Mouse (Mus musculus): ENCODE data around the gene Gab1. TPM values are rescaled to one million over a fixed set of nuclear protein-coding genes. Genes with fewer than 3 reads are reported as not detected.

Gab1 gene
- polyA plus RNA-seq, 1 experiment from 2014 or later = 7.2 TPM

GRCm38 (mm10) chr8:80868006-80868702 lies 12.2 kb downstream of the Gab1 start:
- ATAC-seq (ENCODE audit: low read depth) = no peak
- peaks cover 8% of the 10 kb centered on the region for H3K36me3 ChIP-seq (ENCODE audit: control insufficient read depth, insufficient read depth)
- H3K4me3 ChIP-seq (ENCODE audit: low read depth, low read length) = peak overlapping the region; percentile 67
- no peaks in the 10 kb centered on the region for H3K9me3 ChIP-seq (replicated peaks; ENCODE audit: control insufficient read depth, low read length)
- H3K4me1 ChIP-seq (ENCODE audit: control insufficient read depth, low read depth, low read length) = peaks cover 59% of the 10 kb centered on the region
- H3K27me3 ChIP-seq (ENCODE audit: control insufficient read depth, insufficient read depth, low read depth, low read length) = no peaks in the 10 kb centered on the region
- peak overlapping the region; percentile 65 for H3K9ac ChIP-seq (ENCODE audit: low read depth, low read length)
- H3K27ac ChIP-seq (ENCODE audit: low read length) = peak overlapping the region; percentile 63
- WGBS (ENCODE audit: insufficient replicate concordance) = 59% methylated on average over 12 of the region's 12 CpGs
- H3K4me2 ChIP-seq (ENCODE audit: low read depth, low read length) = peak overlapping the region; percentile 73

GRCm38 (mm10) chr8:80867598-80867997 lies 12.7 kb downstream of the Gab1 start:
- H3K27ac ChIP-seq (ENCODE audit: low read length) = peak overlapping the region; percentile 63
- H3K4me2 ChIP-seq (ENCODE audit: low read depth, low read length) = peak overlapping the region; percentile 73
- H3K9me3 ChIP-seq (replicated peaks; ENCODE audit: control insufficient read depth, low read length) = no peaks in the 10 kb centered on the region
- WGBS (ENCODE audit: insufficient replicate concordance) = 28% methylated on average over 3 of the region's 3 CpGs
- peak; percentile 49 for ATAC-seq (ENCODE audit: low read depth)
- H3K27me3 ChIP-seq (ENCODE audit: control insufficient read depth, insufficient read depth, low read depth, low read length) = no peaks in the 10 kb centered on the region
- peaks cover 56% of the 10 kb centered on the region for H3K4me1 ChIP-seq (ENCODE audit: control insufficient read depth, low read depth, low read length)
- peak overlapping the region; percentile 67 for H3K4me3 ChIP-seq (ENCODE audit: low read depth, low read length)
- H3K9ac ChIP-seq (ENCODE audit: low read depth, low read length) = peak overlapping the region; percentile 65
- H3K36me3 ChIP-seq (ENCODE audit: control insufficient read depth, insufficient read depth) = peaks cover 8% of the 10 kb centered on the region

- Histone ChIP-seq H3K27ac (ENCODE audit: low read length) (no peak overlapping the region), H3K4me1 (ENCODE audit: control insufficient read depth, low read depth, low read length) (peaks cover 47% of the 10 kb centered on the region), H3K9ac (ENCODE audit: low read depth, low read length) (no peak overlapping the region), H3K36me3 (ENCODE audit: control insufficient read depth, insufficient read depth) (peaks cover 8% of the 10 kb centered on the region), H3K4me3 (ENCODE audit: low read depth, low read length) (no peak overlapping the region), H3K4me2 (ENCODE audit: low read depth, low read length) (no peak overlapping the region), H3K9me3 (replicated peaks; ENCODE audit: control insufficient read depth, low read length) (no peaks in the 10 kb centered on the region), H3K27me3 (ENCODE audit: control insufficient read depth, insufficient read depth, low read depth, low read length) (no peaks in the 10 kb centered on the region)
- WGBS (ENCODE audit: insufficient replicate concordance) = 78% methylated on average over 8 of the region's 8 CpGs
- ATAC-seq (ENCODE audit: low read depth) = no peak
Measured at GRCm38 (mm10) chr8:80865181-80865784, 15.0 kb downstream of the Gab1 start.

- peaks cover 10% of the 10 kb centered on the region for H3K36me3 ChIP-seq (ENCODE audit: control insufficient read depth, insufficient read depth)
- H3K27ac ChIP-seq (ENCODE audit: low read length) = no peak overlapping the region
- no peaks in the 10 kb centered on the region for H3K9me3 ChIP-seq (replicated peaks; ENCODE audit: control insufficient read depth, low read length)
- peaks cover 33% of the 10 kb centered on the region for H3K4me1 ChIP-seq (ENCODE audit: control insufficient read depth, low read depth, low read length)
- WGBS (ENCODE audit: insufficient replicate concordance) = 87% methylated on average over 5 of the region's 5 CpGs
- H3K27me3 ChIP-seq (ENCODE audit: control insufficient read depth, insufficient read depth, low read depth, low read length) = no peaks in the 10 kb centered on the region
- H3K9ac ChIP-seq (ENCODE audit: low read depth, low read length) = no peak overlapping the region
- no peak overlapping the region for H3K4me2 ChIP-seq (ENCODE audit: low read depth, low read length)
- no peak for ATAC-seq (ENCODE audit: low read depth)
- no peak overlapping the region for H3K4me3 ChIP-seq (ENCODE audit: low read depth, low read length)
Measured at GRCm38 (mm10) chr8:80863393-80863792, 16.9 kb downstream of the Gab1 start.

GRCm38 (mm10) chr8:80859180-80859775 lies 21.0 kb downstream of the Gab1 start:
- Histone ChIP-seq H3K4me2 (ENCODE audit: low read depth, low read length) (no peak overlapping the region), H3K36me3 (ENCODE audit: control insufficient read depth, insufficient read depth) (0 out of 2 replicates have a peak, but pooled peaks cover 3% of the 10 kb centered on the region), H3K9ac (ENCODE audit: low read depth, low read length) (no peak overlapping the region), H3K9me3 (replicated peaks; ENCODE audit: control insufficient read depth, low read length) (no peaks in the 10 kb centered on the region), H3K4me3 (ENCODE audit: low read depth, low read length) (no peak overlapping the region), H3K27ac (ENCODE audit: low read length) (no peak overlapping the region), H3K27me3 (ENCODE audit: control insufficient read depth, insufficient read depth, low read depth, low read length) (no peaks in the 10 kb centered on the region), H3K4me1 (ENCODE audit: control insufficient read depth, low read depth, low read length) (peaks cover 2% of the 10 kb centered on the region; the same call in 1 of the 2 replicates)
- ATAC-seq (ENCODE audit: low read depth) = no peak
- WGBS (ENCODE audit: insufficient replicate concordance) = 93% methylated on average over 26 of the region's 26 CpGs

- H3K4me2 ChIP-seq (ENCODE audit: low read depth, low read length) = no peak overlapping the region
- no peaks in the 10 kb centered on the region for H3K9me3 ChIP-seq (replicated peaks; ENCODE audit: control insufficient read depth, low read length)
- 0 out of 2 replicates have a peak, but pooled peaks cover 3% of the 10 kb centered on the region for H3K36me3 ChIP-seq (ENCODE audit: control insufficient read depth, insufficient read depth)
- peaks cover 11% of the 10 kb centered on the region for H3K4me1 ChIP-seq (ENCODE audit: control insufficient read depth, low read depth, low read length)
- no peak overlapping the region for H3K27ac ChIP-seq (ENCODE audit: low read length)
- 78% methylated on average over 12 of the region's 12 CpGs for WGBS (ENCODE audit: insufficient replicate concordance)
- no peaks in the 10 kb centered on the region for H3K27me3 ChIP-seq (ENCODE audit: control insufficient read depth, insufficient read depth, low read depth, low read length)
- ATAC-seq (ENCODE audit: low read depth) = 0 out of 2 replicates have a peak, but pooled peaks have one; percentile 19
- no peak overlapping the region for H3K9ac ChIP-seq (ENCODE audit: low read depth, low read length)
- H3K4me3 ChIP-seq (ENCODE audit: low read depth, low read length) = no peak overlapping the region
Measured at GRCm38 (mm10) chr8:80857851-80858367, 22.4 kb downstream of the Gab1 start.

GRCm38 (mm10) chr8:80857128-80857527 lies 23.2 kb downstream of the Gab1 start:
- no peak overlapping the region for H3K4me3 ChIP-seq (ENCODE audit: low read depth, low read length)
- peaks cover 12% of the 10 kb centered on the region for H3K4me1 ChIP-seq (ENCODE audit: control insufficient read depth, low read depth, low read length)
- no peak overlapping the region for H3K9ac ChIP-seq (ENCODE audit: low read depth, low read length)
- no peaks in the 10 kb centered on the region for H3K9me3 ChIP-seq (replicated peaks; ENCODE audit: control insufficient read depth, low read length)
- H3K36me3 ChIP-seq (ENCODE audit: control insufficient read depth, insufficient read depth) = 0 out of 2 replicates have a peak, but pooled peaks cover 3% of the 10 kb centered on the region
- no peak overlapping the region for H3K4me2 ChIP-seq (ENCODE audit: low read depth, low read length)
- no peak for ATAC-seq (ENCODE audit: low read depth)
- no peaks in the 10 kb centered on the region for H3K27me3 ChIP-seq (ENCODE audit: control insufficient read depth, insufficient read depth, low read depth, low read length)
- WGBS (ENCODE audit: insufficient replicate concordance) = 70% methylated on average over 3 of the region's 3 CpGs
- H3K27ac ChIP-seq (ENCODE audit: low read length) = no peak overlapping the region

GRCm38 (mm10) chr8:80856606-80857005 lies 23.7 kb downstream of the Gab1 start:
- H3K36me3 ChIP-seq (ENCODE audit: control insufficient read depth, insufficient read depth) = 0 out of 2 replicates have a peak, but pooled peaks cover 3% of the 10 kb centered on the region
- H3K4me2 ChIP-seq (ENCODE audit: low read depth, low read length) = no peak overlapping the region
- H3K27me3 ChIP-seq (ENCODE audit: control insufficient read depth, insufficient read depth, low read depth, low read length) = no peaks in the 10 kb centered on the region
- peaks cover 12% of the 10 kb centered on the region for H3K4me1 ChIP-seq (ENCODE audit: control insufficient read depth, low read depth, low read length)
- WGBS (ENCODE audit: insufficient replicate concordance) = 80% methylated on average over 6 of the region's 6 CpGs
- ATAC-seq (ENCODE audit: low read depth) = no peak
- no peak overlapping the region for H3K9ac ChIP-seq (ENCODE audit: low read depth, low read length)
- no peaks in the 10 kb centered on the region for H3K9me3 ChIP-seq (replicated peaks; ENCODE audit: control insufficient read depth, low read length)
- no peak overlapping the region for H3K4me3 ChIP-seq (ENCODE audit: low read depth, low read length)
- H3K27ac ChIP-seq (ENCODE audit: low read length) = no peak overlapping the region
